Mouse (Mus musculus): ENCODE measurements around the gene Ccdc3.
"Not testable (repeated sequence)": the region's sequence is repeated elsewhere in the genome, so short reads cannot be mapped to it uniquely, and the experiment has no call there.

Gene Ccdc3

GRCm38 (mm10) chr2:5137500-5138286 is at the start of gene Ccdc3:
Gene Ccdc3, plus strand, starts transcription at chr2:5137776.
- peak; percentile 3 for DNase-seq

- not testable (repeated sequence) for DNase-seq
Observed at GRCm38 (mm10) chr2:5090385-5090784, 47.2 kb upstream of the Ccdc3 start.

- no peak for DNase-seq
Observed at GRCm38 (mm10) chr2:5094876-5095275, 42.7 kb upstream of the Ccdc3 start.

- no peak for DNase-seq
Observed at GRCm38 (mm10) chr2:5095316-5095715, 42.3 kb upstream of the Ccdc3 start.

GRCm38 (mm10) chr2:5097786-5098445 is 39.7 kb upstream of the Ccdc3 start:
- peak; percentile 20 for DNase-seq

GRCm38 (mm10) chr2:5099176-5099575 is 38.4 kb upstream of the Ccdc3 start:
- DNase-seq, result no peak

GRCm38 (mm10) chr2:5101743-5102245 is 35.8 kb upstream of the Ccdc3 start:
- DNase-seq, result no peak

GRCm38 (mm10) chr2:5102891-5103290 is 34.7 kb upstream of the Ccdc3 start:
- no peak for DNase-seq

- no peak for DNase-seq
Observed at GRCm38 (mm10) chr2:5112785-5113291, 24.7 kb upstream of the Ccdc3 start.

GRCm38 (mm10) chr2:5114386-5114785 is 23.2 kb upstream of the Ccdc3 start:
- DNase-seq, result no peak

- DNase-seq, result no peak
Observed at GRCm38 (mm10) chr2:5116856-5117532, 20.6 kb upstream of the Ccdc3 start.

- no peak for DNase-seq
Observed at GRCm38 (mm10) chr2:5125506-5125905, 12.1 kb upstream of the Ccdc3 start.

GRCm38 (mm10) chr2:5127369-5127768 is 10.2 kb upstream of the Ccdc3 start:
- no peak for DNase-seq

- no peak for DNase-seq
Observed at GRCm38 (mm10) chr2:5129099-5129498, 8.5 kb upstream of the Ccdc3 start.

GRCm38 (mm10) chr2:5132046-5132445 is 5.5 kb upstream of the Ccdc3 start:
- no peak for DNase-seq

GRCm38 (mm10) chr2:5134959-5135743 is 2.4 kb upstream of the Ccdc3 start:
- no peak for DNase-seq

GRCm38 (mm10) chr2:5139961-5140360 is 2.4 kb downstream of the Ccdc3 start:
- no peak for DNase-seq

GRCm38 (mm10) chr2:5144446-5144845 is 6.9 kb downstream of the Ccdc3 start:
- no peak for DNase-seq

- DNase-seq, result no peak
Observed at GRCm38 (mm10) chr2:5147907-5148306, 10.3 kb downstream of the Ccdc3 start.

GRCm38 (mm10) chr2:5154711-5155110 is 17.1 kb downstream of the Ccdc3 start:
- no peak for DNase-seq

- no peak for DNase-seq
Observed at GRCm38 (mm10) chr2:5160236-5160848, 22.8 kb downstream of the Ccdc3 start.

Data from thymus, postnatal 14 days (tissue).